ENCODE assay signal across 9 mouse cellular contexts in the genomic region with DNA sequence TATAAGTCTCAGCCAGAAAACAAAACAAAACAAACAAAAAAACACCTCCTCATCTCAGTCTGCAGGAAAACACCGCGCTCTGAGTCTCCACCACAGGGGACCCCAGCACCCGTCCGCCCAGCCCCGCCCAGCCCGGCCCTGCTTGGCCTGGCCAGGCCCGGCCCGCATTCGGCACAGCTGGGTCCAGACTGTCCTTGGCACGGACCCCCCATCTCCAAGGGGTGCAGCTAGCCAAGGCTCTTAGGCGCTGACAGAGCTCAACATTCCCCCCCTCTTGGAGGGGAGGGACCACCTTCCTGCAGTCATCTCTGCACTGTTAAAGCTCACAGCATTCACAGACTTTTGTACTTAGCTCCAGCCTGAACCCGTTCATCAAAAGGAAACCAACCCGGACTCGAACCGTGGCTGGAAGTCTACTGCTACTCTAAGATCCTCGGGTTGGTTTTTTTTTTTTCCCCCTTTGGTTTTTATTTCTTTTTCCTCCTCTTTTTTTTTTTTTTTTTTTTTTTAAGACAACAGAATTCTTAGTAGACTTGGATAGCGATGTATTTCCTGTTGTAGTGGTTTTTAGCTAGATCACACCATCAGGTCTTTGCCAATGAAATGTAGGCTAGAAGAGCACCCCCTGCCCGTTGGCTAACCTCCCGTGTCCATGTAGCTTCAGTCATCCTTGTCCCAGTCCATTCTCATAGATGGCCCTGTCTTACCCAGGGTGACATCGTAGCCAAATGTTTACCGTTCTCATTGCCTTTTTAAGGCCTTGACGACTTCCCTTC. TPM values are rescaled to one million over a fixed set of nuclear protein-coding genes. Genes with fewer than 3 reads are reported as not detected.
DNase-seq lines count a peak whose midpoint lies in the region; ATAC-seq lines count a peak whose summit lies in the region.
"Had no signal": no experiment of that assay in that cellular context is flagged by ENCODE, and none has a peak within 500 bp of the region (broad histone marks: within the 10 kb centered on the region; RNA-seq: fewer than 3 reads in every experiment).

No protein-coding gene starts in this region.

- no peak for DNase-seq in heart, embryonic 10.5 days (ENCODE audit: low spot score)
- DNase-seq in thymus, postnatal 4 days = peak; percentile 51
- no peak for DNase-seq in thymus, postnatal 0 days (ENCODE audit: low spot score)
- peak; percentile 49 for DNase-seq in heart, postnatal 4 days
- no peak for DNase-seq in forebrain, embryonic 10.5 days (ENCODE audit: extremely low spot score, low spot score)
- DNase-seq in embryo, embryonic 9.5 days (ENCODE audit: extremely low spot score) = no peak

- H3K9me3 ChIP-seq in heart, embryonic 15.5 days (replicated peaks) = no peaks in the 10 kb centered on the region
- H3K9me3 ChIP-seq in heart, embryonic 10.5 days = no peaks in the 10 kb centered on the region
- no peaks in the 10 kb centered on the region for H3K9me3 ChIP-seq in forebrain, embryonic 10.5 days
- H3K9me3 ChIP-seq: forebrain, embryonic 15.5 days; limb, embryonic 12.5 days had no signal

- H3K36me3 ChIP-seq in heart, embryonic 15.5 days = no peaks in the 10 kb centered on the region
- H3K36me3 ChIP-seq in heart, embryonic 10.5 days = peaks cover 19% of the 10 kb centered on the region; the same call in 1 of the 2 replicates
- H3K36me3 ChIP-seq in forebrain, embryonic 10.5 days (replicated peaks) = peaks cover 43% of the 10 kb centered on the region
- H3K36me3 ChIP-seq: forebrain, embryonic 15.5 days had no signal

- no peaks in the 10 kb centered on the region for H3K4me1 ChIP-seq in heart, embryonic 15.5 days (replicated peaks)
- H3K4me1 ChIP-seq in heart, embryonic 10.5 days = peaks cover 15% of the 10 kb centered on the region
- 0 out of 2 replicates have a peak, but pooled peaks cover 6% of the 10 kb centered on the region for H3K4me1 ChIP-seq in forebrain, embryonic 10.5 days
- H3K4me1 ChIP-seq: forebrain, embryonic 15.5 days had no signal

- H3K27me3 ChIP-seq in heart, embryonic 15.5 days = no peaks in the 10 kb centered on the region
- H3K27me3 ChIP-seq in heart, embryonic 10.5 days (ENCODE audit: insufficient read depth, poor library complexity, severe bottlenecking) = no peaks in the 10 kb centered on the region
- H3K27me3 ChIP-seq in forebrain, embryonic 10.5 days (ENCODE audit: poor library complexity, severe bottlenecking) = no peaks in the 10 kb centered on the region
- H3K27me3 ChIP-seq: forebrain, embryonic 15.5 days; limb, embryonic 12.5 days had no signal

- H3K4me2 ChIP-seq in heart, embryonic 15.5 days = no peak overlapping the region
- H3K4me2 ChIP-seq: forebrain, embryonic 15.5 days; limb, embryonic 12.5 days had no signal

- H3K27ac ChIP-seq in heart, embryonic 15.5 days = no peak overlapping the region
- no peak overlapping the region for H3K27ac ChIP-seq in heart, embryonic 10.5 days
- no peak overlapping the region for H3K27ac ChIP-seq in forebrain, embryonic 10.5 days
- H3K27ac ChIP-seq: forebrain, embryonic 15.5 days; limb, embryonic 12.5 days had no signal

- no peak overlapping the region for H3K9ac ChIP-seq in heart, embryonic 15.5 days
- H3K9ac ChIP-seq: forebrain, embryonic 15.5 days; limb, embryonic 12.5 days had no signal

- ATAC-seq in heart, embryonic 15.5 days (replicated peaks; ENCODE audit: insufficient number of reproducible peaks, insufficient read depth, low FRiP score, low read depth) = 0 out of 2 replicates have a peak, but pooled peaks have one; percentile 21
- ATAC-seq: forebrain, embryonic 15.5 days had no signal

- WGBS in heart, embryonic 15.5 days = 68% methylated on average over 22 of the region's 22 CpGs
- 61% methylated on average over 22 of the region's 22 CpGs for WGBS in heart, embryonic 10.5 days
- WGBS in forebrain, embryonic 10.5 days = 68% methylated on average over 22 of the region's 22 CpGs

- no peak overlapping the region for H3K4me3 ChIP-seq in heart, embryonic 15.5 days
- no peak overlapping the region for H3K4me3 ChIP-seq in heart, embryonic 10.5 days
- H3K4me3 ChIP-seq in forebrain, embryonic 10.5 days = no peak overlapping the region
- H3K4me3 ChIP-seq: forebrain, embryonic 15.5 days; limb, embryonic 12.5 days had no signal

RNA-seq across cellular contexts. Expression of gene Prkab1, which starts 17.8 kb away (rescaled TPM):
- 33.3 and 44.9 TPM in 2 replicates for polyA plus RNA-seq in heart, embryonic 15.5 days (2015; fragmentation: Nextera tagmentation; extraction: Ambion mirVana)
- 69.3 and 74.1 TPM in 2 replicates for polyA plus RNA-seq in heart, embryonic 10.5 days (2016; fragmentation: Nextera tagmentation; extraction: Ambion mirVana)
- polyA plus RNA-seq in thymus, postnatal 0 days (2015; fragmentation: Nextera tagmentation; extraction: Ambion mirVana) = 55.4 and 60.1 TPM in 2 replicates
- total RNA-seq in heart, postnatal 4 days (2021) = 10 to 100 TPM; 67.9 to 72.7 TPM
- polyA plus RNA-seq in forebrain, embryonic 10.5 days (2016; fragmentation: Nextera tagmentation; extraction: Ambion mirVana) = 74.9 and 77.5 TPM in 2 replicates

Comparison
In these comparisons a context has a peak if more than half of its experiments do, and no peak if none do; other contexts are left out.
1. DNase-seq: peak in thymus, postnatal 4 days (single experiment) and heart, postnatal 4 days (single experiment); none in heart, embryonic 10.5 days (single experiment), thymus, postnatal 0 days (single experiment), forebrain, embryonic 10.5 days (single experiment) and embryo, embryonic 9.5 days (single experiment).